Mouse (Mus musculus) stomach, embryonic 14.5 days (tissue): ENCODE measurements around the gene Plekhg6. TPM values are rescaled to one million over a fixed set of nuclear protein-coding genes. Genes with fewer than 3 reads are reported as not detected.

Experiments
- ATAC-seq: fragments of 200-750 bp; cut with Nextera tagmentation; 2 replicates; pipeline ENCODE4 v1.8.0; 2017; ENCODE audit warnings: low read depth, moderate TSS enrichment; ENCODE audit not compliant: insufficient number of reproducible peaks, insufficient read depth, low FRiP score
- H3K27ac ChIP-seq: fragments of 300-500 bp; sonication (generic); 2 replicates; pipeline ENCODE4 v1.5.1; 2014; ENCODE audit warnings: mild to moderate bottlenecking, low read length, moderate library complexity, mixed read lengths
- H3K27me3 ChIP-seq: fragments of 300-500 bp; sonication (generic); 2 replicates; pipeline ENCODE4 v1.6.1; 2014; ENCODE audit warnings: low read length, control low read depth, mixed read lengths; ENCODE audit not compliant: control insufficient read depth, insufficient read depth
- H3K36me3 ChIP-seq: fragments of 300-500 bp; sonication (generic); 2 replicates; pipeline ENCODE4 v1.6.1; 2014; ENCODE audit warnings: mild to moderate bottlenecking, control low read depth, low read length, moderate library complexity, mixed read lengths; ENCODE audit not compliant: control insufficient read depth, insufficient read depth
- H3K4me1 ChIP-seq: fragments of 300-500 bp; sonication (generic); 2 replicates; pipeline ENCODE4 v1.6.1; 2014; ENCODE audit warnings: low read length, control low read depth, mixed read lengths; ENCODE audit not compliant: control insufficient read depth, insufficient read depth
- H3K4me2 ChIP-seq: fragments of 300-500 bp; sonication (generic); replicated peaks from 2 replicates; pipeline ENCODE4 v1.6.1; 2014; ENCODE audit warnings: low read depth, low read length, control low read depth
- H3K4me3 ChIP-seq: fragments of 300-500 bp; sonication (generic); 2 replicates; pipeline ENCODE4 v1.5.1; 2014; ENCODE audit warnings: low read depth, low read length, control low read depth
- H3K9ac ChIP-seq: fragments of 300-500 bp; sonication (generic); replicated peaks from 2 replicates; pipeline ENCODE4 v1.6.1; 2014; ENCODE audit warnings: low read depth, mild to moderate bottlenecking, control low read depth, low read length, moderate library complexity, mixed read lengths
- H3K9me3 ChIP-seq: fragments of 300-500 bp; sonication (generic); 2 replicates; pipeline ENCODE4 v1.6.1; 2016; ENCODE audit warnings: low read depth, low read length, control low read depth; ENCODE audit not compliant: control insufficient read depth
- WGBS: fragments of 180-500 bp; shearing (Covaris S2); extraction: QIAGEN DNeasy Blood & Tissue Kit; methylation state at CpG from one replicate; pipeline ENCODE4 v1.1.7; 2014; 5-methylcytosine and 5-hydroxymethylcytosine counted together
- polyA plus RNA-seq: library from polyadenylated mRNA; unstranded; fragments of >200 nt; fragmentation: Nextera tagmentation; extraction: Ambion mirVana; gene quantifications from 2 replicates; pipeline ENCODE4 v1.2.1, GENCODE M21; 2014

The Plekhg6 gene
- polyA plus RNA-seq, 1 experiment from 2014 or later = 2.1 TPM

DNA sequence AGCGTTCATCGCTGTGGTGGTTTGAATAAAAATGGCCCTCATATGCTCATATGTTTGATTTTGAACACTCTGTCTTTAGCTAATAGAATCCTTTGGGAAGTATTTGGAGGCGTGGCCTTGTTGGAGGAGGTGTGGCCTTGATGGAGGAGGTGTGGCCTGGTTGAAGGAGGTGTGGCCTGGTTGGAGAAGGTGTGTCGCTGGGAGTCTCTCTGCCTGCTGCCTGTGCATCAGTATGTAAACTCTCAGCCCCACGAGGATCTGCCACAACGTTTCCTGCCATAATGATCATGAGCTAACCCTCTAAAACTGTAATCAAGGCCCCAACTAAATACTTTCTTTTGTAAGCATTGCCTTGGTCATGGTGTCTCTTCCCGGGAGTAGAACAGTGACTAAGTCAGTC is 26.6 kb upstream of the Plekhg6 start:
- no peak for ATAC-seq
- no peak overlapping the region for H3K4me3 ChIP-seq
- 76% methylated on average over 7 of the region's 7 CpGs for WGBS

DNA sequence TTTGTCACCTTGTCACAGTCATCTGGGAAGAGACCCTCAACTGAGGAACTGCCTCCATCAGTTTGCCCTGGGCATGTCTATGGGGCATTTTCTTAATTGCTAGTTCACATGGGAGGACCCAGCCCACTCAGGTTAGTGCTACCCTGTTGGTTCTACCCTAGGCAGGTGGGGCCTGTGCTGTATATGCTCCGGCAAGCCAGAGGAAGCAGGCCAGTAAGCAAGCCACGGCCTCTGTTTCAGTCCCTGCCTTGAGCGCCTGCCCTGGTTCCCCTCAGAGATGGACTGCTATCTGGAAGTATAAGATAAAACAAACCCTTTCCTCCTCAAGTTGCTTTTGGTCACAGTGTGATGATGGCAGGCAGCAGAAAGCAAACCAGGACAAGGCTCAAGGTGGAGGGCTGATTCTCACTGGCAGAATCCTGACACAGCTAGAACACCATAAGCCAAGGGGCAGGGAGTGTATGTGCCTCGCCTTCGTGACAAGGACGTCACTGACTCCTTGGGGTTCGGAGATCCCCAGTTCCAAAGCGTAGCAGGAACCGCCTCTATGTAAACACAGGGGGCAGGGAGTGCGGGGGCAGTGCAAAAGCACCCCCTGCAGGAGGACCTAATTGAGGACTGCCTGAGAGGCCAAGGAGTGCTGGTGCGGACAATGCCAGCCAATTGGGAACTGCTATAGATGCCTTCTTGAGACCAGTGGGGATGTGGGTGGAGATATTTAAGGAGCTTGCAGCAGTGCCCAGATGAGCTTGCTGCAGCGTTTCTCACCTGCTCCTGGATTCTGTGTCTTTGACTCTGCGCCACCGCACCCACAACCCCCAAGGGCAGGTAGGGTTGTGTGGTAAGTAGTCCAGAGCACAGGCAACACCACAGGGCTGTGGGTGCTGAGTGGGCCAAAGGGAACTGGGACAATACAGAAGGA is 25.1 kb upstream of the Plekhg6 start:
- H3K9ac ChIP-seq = no peak overlapping the region
- no peaks in the 10 kb centered on the region for H3K27me3 ChIP-seq
- no peaks in the 10 kb centered on the region for H3K36me3 ChIP-seq
- 47% methylated on average over 14 of the region's 14 CpGs for WGBS
- ATAC-seq = no peak
- no peak overlapping the region for H3K4me2 ChIP-seq
- H3K4me1 ChIP-seq = no peaks in the 10 kb centered on the region
- H3K9me3 ChIP-seq = no peaks in the 10 kb centered on the region
- no peak overlapping the region for H3K27ac ChIP-seq
- H3K4me3 ChIP-seq = no peak overlapping the region

More for the DNA sequence above, 26.6 kb upstream of the Plekhg6 start:
- H3K9ac ChIP-seq = no peak overlapping the region
- no peaks in the 10 kb centered on the region for H3K4me1 ChIP-seq
- no peak overlapping the region for H3K4me2 ChIP-seq
- no peak overlapping the region for H3K27ac ChIP-seq
- no peaks in the 10 kb centered on the region for H3K36me3 ChIP-seq
- no peaks in the 10 kb centered on the region for H3K27me3 ChIP-seq
- no peaks in the 10 kb centered on the region for H3K9me3 ChIP-seq

DNA sequence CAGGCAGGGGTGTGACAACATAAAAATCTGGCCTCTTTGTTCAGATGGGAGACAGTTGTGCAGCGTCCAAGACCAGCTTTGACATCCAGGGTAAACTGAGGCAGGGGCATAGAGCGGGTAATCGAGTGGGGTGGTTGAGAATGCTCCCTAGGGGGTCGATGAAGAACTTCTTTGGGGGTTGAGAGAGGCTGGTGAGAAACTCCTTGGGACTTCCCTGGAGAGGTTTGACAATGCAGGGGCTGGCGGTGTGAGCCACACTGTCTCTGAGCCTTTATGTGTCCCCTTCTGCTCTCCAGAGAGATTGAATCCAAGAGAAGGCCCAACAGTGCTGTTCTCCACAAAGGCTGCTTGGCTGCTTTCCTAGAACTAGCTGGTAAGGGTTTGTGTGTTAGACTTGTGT is 9.3 kb upstream of the Plekhg6 start:
- no peak for ATAC-seq
- 84% methylated on average over 5 of the region's 5 CpGs for WGBS

DNA sequence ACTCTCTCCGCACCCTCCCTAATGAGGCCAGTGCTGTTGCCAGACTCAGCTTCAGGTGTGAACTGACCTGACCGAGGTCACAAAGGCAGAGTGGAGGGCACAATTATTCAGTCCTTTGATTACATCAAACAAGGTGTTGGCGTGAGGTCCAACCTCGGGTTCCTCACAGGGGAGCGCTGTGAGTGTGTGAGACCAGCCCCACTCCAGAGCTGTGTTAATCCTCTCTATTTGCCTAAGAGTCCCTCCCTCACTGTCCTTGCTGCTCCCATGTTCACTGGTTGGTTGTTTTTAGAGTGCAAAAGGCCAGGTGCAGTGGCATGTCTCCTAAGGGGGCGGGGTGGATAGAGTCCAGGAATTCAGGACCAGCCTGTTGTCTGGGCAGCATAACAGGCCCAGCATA is 5.5 kb upstream of the Plekhg6 start:
- whole genome bisulfite sequencing = 45% methylated on average over 6 of the region's 6 CpGs
- H3K4me2 ChIP-seq = no peak overlapping the region
- no peaks in the 10 kb centered on the region for H3K4me1 ChIP-seq
- H3K9me3 ChIP-seq = no peaks in the 10 kb centered on the region
- H3K27ac ChIP-seq = no peak overlapping the region
- H3K27me3 ChIP-seq = no peaks in the 10 kb centered on the region
- no peak for ATAC-seq
- H3K36me3 ChIP-seq = no peaks in the 10 kb centered on the region
- H3K9ac ChIP-seq = no peak overlapping the region
- no peak overlapping the region for H3K4me3 ChIP-seq

More for the DNA sequence above, 9.3 kb upstream of the Plekhg6 start:
- H3K36me3 ChIP-seq = no peaks in the 10 kb centered on the region
- H3K9ac ChIP-seq = no peak overlapping the region
- H3K4me1 ChIP-seq = no peaks in the 10 kb centered on the region
- no peaks in the 10 kb centered on the region for H3K27me3 ChIP-seq
- H3K27ac ChIP-seq = no peak overlapping the region
- H3K9me3 ChIP-seq = no peaks in the 10 kb centered on the region
- no peak overlapping the region for H3K4me3 ChIP-seq
- no peak overlapping the region for H3K4me2 ChIP-seq

DNA sequence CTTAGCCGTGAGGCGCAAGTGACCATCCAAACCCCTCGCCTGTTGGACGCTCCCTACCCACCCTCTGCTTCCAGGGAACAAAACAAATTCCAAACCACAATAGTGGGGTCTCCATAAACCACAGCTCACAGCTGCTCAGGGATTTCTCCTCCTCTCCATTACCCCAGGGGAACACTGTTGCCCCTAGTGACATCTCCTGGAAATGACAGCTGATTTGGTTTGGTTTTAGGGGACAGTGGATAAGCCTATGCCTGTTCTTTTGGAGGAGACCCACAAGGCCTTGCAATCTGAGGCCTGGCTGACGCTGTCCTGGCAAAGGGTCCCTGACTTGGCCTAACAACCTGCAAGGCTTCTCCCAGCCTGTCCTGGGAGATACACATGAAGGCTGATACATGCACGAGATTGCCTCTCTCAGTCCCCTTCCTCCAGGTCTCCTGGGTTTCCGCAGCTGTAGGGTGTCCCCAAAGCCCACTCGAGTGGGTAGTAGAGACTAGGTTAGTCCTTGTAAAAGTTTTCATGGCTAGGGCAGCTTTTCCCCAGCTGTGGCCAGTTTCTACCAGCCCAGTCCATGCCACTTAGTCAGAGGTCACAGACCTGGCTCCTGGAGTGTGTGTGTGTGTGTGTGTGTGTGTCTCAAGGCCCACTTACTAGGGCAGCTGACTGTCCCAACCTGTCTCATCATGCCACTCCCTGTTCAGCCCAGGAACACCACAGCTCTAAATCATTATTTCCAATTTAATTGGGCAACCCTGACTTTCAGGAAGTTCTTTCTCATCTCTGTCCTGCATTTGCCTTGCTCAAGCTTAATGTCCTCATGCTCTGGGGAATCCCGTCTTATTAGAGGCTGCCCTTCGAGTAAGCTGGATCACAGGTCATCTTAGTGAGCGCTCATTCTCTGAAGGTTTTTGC is 4.7 kb upstream of the Plekhg6 start:
- no peak for ATAC-seq
- no peak overlapping the region for H3K27ac ChIP-seq
- 65% methylated on average over 11 of the region's 11 CpGs for WGBS

DNA sequence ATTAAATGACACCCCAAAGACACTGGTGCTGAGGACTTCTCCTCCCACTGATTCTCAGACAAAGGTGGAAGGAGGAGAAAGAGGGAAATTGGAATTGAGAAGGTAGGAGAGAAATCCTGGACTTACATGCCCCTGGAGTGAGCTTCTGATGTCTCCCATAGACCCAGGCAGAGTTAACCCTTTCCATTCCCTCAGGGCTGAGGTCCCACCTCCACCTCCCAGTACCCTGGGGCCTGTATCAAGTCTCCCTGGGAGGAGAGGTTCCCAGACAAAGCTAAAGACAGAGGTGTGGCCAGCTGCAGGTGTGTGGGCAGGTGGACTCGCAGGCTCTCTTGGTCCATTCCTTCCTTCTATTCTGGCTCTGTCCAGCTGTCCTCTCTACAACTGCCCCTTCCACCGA is 1.4 kb upstream of the Plekhg6 start:
- Histone ChIP-seq H3K9me3 (no peaks in the 10 kb centered on the region), H3K27me3 (peaks cover 16% of the 10 kb centered on the region; the same call in 1 of the 2 replicates), H3K4me2 (no peak overlapping the region), H3K9ac (no peak overlapping the region), H3K4me3 (no peak overlapping the region), H3K4me1 (peaks cover 25% of the 10 kb centered on the region), H3K27ac (no peak overlapping the region), H3K36me3 (no peaks in the 10 kb centered on the region)
- WGBS = 70% methylated on average over 2 of the region's 2 CpGs
- no peak for ATAC-seq

More for the DNA sequence above, 4.7 kb upstream of the Plekhg6 start:
- no peaks in the 10 kb centered on the region for H3K36me3 ChIP-seq
- no peak overlapping the region for H3K9ac ChIP-seq
- H3K9me3 ChIP-seq = no peaks in the 10 kb centered on the region
- peaks cover 3% of the 10 kb centered on the region; the same call in 1 of the 2 replicates for H3K4me1 ChIP-seq
- no peak overlapping the region for H3K4me2 ChIP-seq
- H3K4me3 ChIP-seq = no peak overlapping the region
- peaks cover 5% of the 10 kb centered on the region; the same call in 1 of the 2 replicates for H3K27me3 ChIP-seq

DNA sequence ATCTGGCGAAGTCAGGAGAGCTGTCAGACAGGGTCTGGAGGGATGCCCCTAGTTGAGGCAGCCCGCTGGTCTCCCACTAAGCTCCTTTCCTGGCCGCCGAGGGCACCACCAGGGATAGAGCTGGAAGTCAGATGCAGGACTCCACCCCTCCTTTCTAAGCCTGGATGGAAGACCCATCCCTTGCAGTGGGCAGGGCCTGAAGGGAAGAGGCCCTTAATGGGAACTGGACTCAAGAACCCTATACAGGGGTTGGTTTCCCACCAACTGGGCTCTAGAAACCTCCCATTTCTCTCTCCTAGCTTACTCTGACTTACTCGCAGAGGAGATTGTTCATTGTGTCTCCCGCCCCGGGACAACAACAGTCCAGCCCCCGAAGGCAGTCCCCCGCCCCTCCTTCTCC is 812 bp downstream of the Plekhg6 start:
- Histone ChIP-seq H3K27ac (no peak overlapping the region), H3K27me3 (peaks cover 16% of the 10 kb centered on the region; the same call in 1 of the 2 replicates), H3K9ac (no peak overlapping the region), H3K4me2 (peak overlapping the region; percentile 80), H3K36me3 (no peaks in the 10 kb centered on the region), H3K4me3 (peak overlapping the region; percentile 45), H3K4me1 (peaks cover 25% of the 10 kb centered on the region), H3K9me3 (no peaks in the 10 kb centered on the region)
- WGBS = 9% methylated on average over 9 of the region's 9 CpGs
- no peak for ATAC-seq

DNA sequence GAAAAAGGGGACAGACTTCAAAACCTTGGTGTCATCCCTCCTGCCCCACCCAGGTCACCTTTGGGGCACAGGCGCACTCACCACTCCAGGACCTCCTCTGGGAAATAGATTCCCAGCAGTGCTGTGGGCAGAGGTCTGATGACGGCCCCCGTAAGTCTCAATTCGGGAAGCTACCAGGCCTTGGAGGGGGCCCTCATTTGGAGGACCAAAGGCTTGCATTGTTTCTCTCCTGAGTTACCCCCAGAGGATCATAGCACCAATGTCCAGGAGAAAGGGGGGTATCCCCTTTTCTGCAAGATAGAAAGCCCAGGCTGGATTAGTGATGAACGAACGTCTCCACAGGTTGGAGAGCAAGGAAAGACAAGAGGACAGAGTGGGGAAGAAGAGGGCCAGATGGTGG is 2.0 kb downstream of the Plekhg6 start:
- 0 out of 2 replicates have a peak, but pooled peaks have one; percentile 2 for ATAC-seq
- no peak overlapping the region for H3K4me3 ChIP-seq
- H3K27me3 ChIP-seq = peaks cover 16% of the 10 kb centered on the region; the same call in 1 of the 2 replicates
- WGBS = 21% methylated on average over 6 of the region's 6 CpGs
- H3K27ac ChIP-seq = no peak overlapping the region
- no peaks in the 10 kb centered on the region for H3K9me3 ChIP-seq
- peaks cover 25% of the 10 kb centered on the region for H3K4me1 ChIP-seq
- H3K36me3 ChIP-seq = no peaks in the 10 kb centered on the region
- H3K4me2 ChIP-seq = no peak overlapping the region
- no peak overlapping the region for H3K9ac ChIP-seq
